Mouse (Mus musculus): ENCODE measurements around the gene Gm20388.

DNA sequence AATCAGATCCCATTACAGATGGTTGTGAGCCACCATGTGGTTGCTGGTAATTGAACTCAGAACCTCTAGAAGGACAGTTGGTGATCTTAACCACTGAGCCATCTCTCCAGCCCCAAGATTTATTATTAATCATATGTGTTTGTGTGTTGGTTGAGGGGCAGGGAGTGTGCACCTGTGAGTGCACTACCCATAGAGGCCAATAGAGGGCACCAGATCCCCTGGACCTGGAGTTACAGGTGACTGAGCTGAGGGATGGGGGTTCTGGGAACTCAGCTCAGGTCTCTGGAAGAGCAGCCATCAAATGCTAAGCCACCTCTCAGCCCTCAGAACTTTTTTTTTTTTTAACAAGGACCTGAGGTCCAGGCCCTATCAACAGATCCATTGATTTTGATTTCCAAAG is 474.1 kb downstream of the Gm20388 start:
- TF ChIP-seq GATA1 (IDR thresholded peaks at IDR 0.05; ENCODE audit: low read length) (no peak), TAL1 (IDR thresholded peaks at IDR 0.05; ENCODE audit: low read length) (no peak)

Measured in erythroblast, embryonic 14.5 days (primary cell).